In the genomic region with DNA sequence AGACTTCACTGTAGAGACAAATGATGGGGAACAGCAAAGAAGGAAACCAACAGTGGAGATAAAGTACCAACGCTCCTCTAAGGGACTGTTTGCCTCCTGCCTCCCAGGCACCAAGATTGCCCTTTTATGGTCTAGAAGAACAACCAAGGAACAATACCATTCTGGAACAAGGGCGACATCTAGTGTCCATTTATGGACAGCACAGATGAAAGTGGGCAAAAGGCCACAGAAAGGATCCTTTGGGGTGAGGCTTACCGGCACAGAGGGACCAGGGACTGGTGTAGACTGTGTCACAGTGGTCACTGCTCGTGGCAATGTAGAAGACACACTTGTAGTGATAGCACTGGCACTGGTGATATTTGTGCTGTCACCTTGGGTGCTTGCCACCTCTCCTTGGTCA, we compare ENCODE assay signal across 9 mouse cellular contexts. TPM values are rescaled to one million over a fixed set of nuclear protein-coding genes. Genes with fewer than 3 reads are reported as not detected.
A peak's percentile ranks its signal among the peaks of the same experiment; 100 is the strongest.
DNase-seq lines count a peak whose midpoint lies in the region; ATAC-seq and TF ChIP-seq lines count a peak whose summit lies in the region.
"Had no signal": no experiment of that assay in that cellular context is flagged by ENCODE, and none has a peak within 500 bp of the region (broad histone marks: within the 10 kb centered on the region; RNA-seq: fewer than 3 reads in every experiment).

No protein-coding gene starts in this region.

- H3K9ac ChIP-seq in heart, embryonic 12.5 days: no peak overlapping the region
- no peak overlapping the region for H3K9ac ChIP-seq in kidney, postnatal 0 days (ENCODE audit: low read depth, low read length)
- no peak overlapping the region for H3K9ac ChIP-seq in neural tube, embryonic 11.5 days (ENCODE audit: low read length)
- H3K9ac ChIP-seq: heart, embryonic 13.5 days had no signal

- H3K36me3 ChIP-seq in heart, embryonic 12.5 days: peaks cover 96% of the 10 kb centered on the region
- peaks cover 36% of the 10 kb centered on the region for H3K36me3 ChIP-seq in kidney, postnatal 0 days (ENCODE audit: insufficient read depth, low read length)
- peaks cover 25% of the 10 kb centered on the region for H3K36me3 ChIP-seq in neural tube, embryonic 11.5 days (ENCODE audit: control insufficient read depth, insufficient read depth, low read length)

- H3K27me3 ChIP-seq in heart, embryonic 12.5 days (replicated peaks): no peaks in the 10 kb centered on the region
- no peaks in the 10 kb centered on the region for H3K27me3 ChIP-seq in kidney, postnatal 0 days (ENCODE audit: insufficient read depth, low read length)
- H3K27me3 ChIP-seq in neural tube, embryonic 11.5 days (ENCODE audit: control insufficient read depth, insufficient read depth, low read length): no peaks in the 10 kb centered on the region
- H3K27me3 ChIP-seq: heart, embryonic 13.5 days had no signal

- TF ChIP-seq CTCF in kidney, postnatal 0 days (IDR thresholded peaks at IDR 0.05; ENCODE audit: low read depth): peak; percentile 81

- H3K4me2 ChIP-seq in heart, embryonic 12.5 days: no peak overlapping the region
- H3K4me2 ChIP-seq in kidney, postnatal 0 days (ENCODE audit: low read length): no peak overlapping the region
- H3K4me2 ChIP-seq in neural tube, embryonic 11.5 days (ENCODE audit: low read depth): no peak overlapping the region
- H3K4me2 ChIP-seq: heart, embryonic 13.5 days had no signal

- peak; percentile 89 for ATAC-seq in common myeloid progenitor, adult 5-6 weeks (replicated peaks; ENCODE audit: low read depth, poor library complexity, severe bottlenecking)
- 0 out of 2 replicates have a peak, but pooled peaks have one; percentile 33 for ATAC-seq in heart, embryonic 12.5 days (ENCODE audit: insufficient number of reproducible peaks, low FRiP score)
- peak; percentile 47 for ATAC-seq in kidney, postnatal 0 days (replicated peaks; ENCODE audit: low FRiP score, low read depth)
- 0 out of 2 replicates have a peak, but pooled peaks have one; percentile 31 for ATAC-seq in neural tube, embryonic 11.5 days (ENCODE audit: insufficient read depth, low FRiP score, low TSS enrichment)

- H3K4me1 ChIP-seq in heart, embryonic 12.5 days (replicated peaks): no peaks in the 10 kb centered on the region
- H3K4me1 ChIP-seq in kidney, postnatal 0 days (replicated peaks; ENCODE audit: insufficient read depth, low read length): no peaks in the 10 kb centered on the region
- H3K4me1 ChIP-seq in neural tube, embryonic 11.5 days (ENCODE audit: control insufficient read depth, insufficient read depth, low read length): no peaks in the 10 kb centered on the region
- H3K4me1 ChIP-seq: heart, embryonic 13.5 days had no signal

- no peak overlapping the region for H3K27ac ChIP-seq in heart, embryonic 12.5 days (ENCODE audit: poor library complexity, severe bottlenecking)
- no peak overlapping the region for H3K27ac ChIP-seq in kidney, postnatal 0 days
- H3K27ac ChIP-seq in neural tube, embryonic 11.5 days (ENCODE audit: low read depth, low read length): no peak overlapping the region
- H3K27ac ChIP-seq: heart, embryonic 13.5 days had no signal

- WGBS in heart, embryonic 12.5 days: 31% methylated on average over 4 of the region's 4 CpGs
- 37% methylated on average over 4 of the region's 4 CpGs for WGBS in kidney, postnatal 0 days
- WGBS in neural tube, embryonic 11.5 days: 20% methylated on average over 4 of the region's 4 CpGs

- peak; percentile 45 to 66 for DNase-seq in CD8-positive naive resting alpha-beta T cell, adult 2 months (ENCODE audit: low read depth in 2 of 2, low spot score in 2 of 2)
- DNase-seq in R1 (ENCODE audit: low read depth, low spot score): peak; percentile 68
- peak; percentile 64 for DNase-seq in kidney, postnatal 0 days (ENCODE audit: low spot score)
- peak; percentile 40 to 63 for DNase-seq in lung, adult 18-20 months
- DNase-seq in neural tube, embryonic 11.5 days (ENCODE audit: low spot score): peak; percentile 47
- DNase-seq in yolk sac, embryonic 10.5 days (ENCODE audit: low spot score): no peak

- no peak overlapping the region for H3K4me3 ChIP-seq in heart, embryonic 12.5 days
- H3K4me3 ChIP-seq in kidney, postnatal 0 days (replicated peaks; ENCODE audit: low read depth, low read length): no peak overlapping the region
- no peak overlapping the region for H3K4me3 ChIP-seq in neural tube, embryonic 11.5 days (ENCODE audit: low read depth, low read length)
- H3K4me3 ChIP-seq: heart, embryonic 13.5 days had no signal

- H3K9me3 ChIP-seq in heart, embryonic 12.5 days (replicated peaks): 0 out of 2 replicates have a peak, but pooled peaks cover 4% of the 10 kb centered on the region
- H3K9me3 ChIP-seq in kidney, postnatal 0 days (replicated peaks; ENCODE audit: low read length): no peaks in the 10 kb centered on the region
- no peaks in the 10 kb centered on the region for H3K9me3 ChIP-seq in neural tube, embryonic 11.5 days (ENCODE audit: control insufficient read depth, low read length)
- H3K9me3 ChIP-seq: heart, embryonic 13.5 days had no signal

RNA-seq across cellular contexts. Expression of a gene that starts 17.5 kb away (rescaled TPM):
- 73.4 and 91.9 TPM in 2 replicates for total RNA-seq in common myeloid progenitor, adult 5-6 weeks (2017)
- polyA plus RNA-seq in heart, embryonic 12.5 days (2016; fragmentation: Nextera tagmentation; extraction: Ambion mirVana): 41.3 and 47.3 TPM in 2 replicates
- 32.1 and 36.1 TPM in 2 replicates for polyA plus RNA-seq in kidney, postnatal 0 days (2015; fragmentation: Nextera tagmentation; extraction: Ambion mirVana)
- 80.0 and 89.3 TPM in 2 replicates for polyA plus RNA-seq in neural tube, embryonic 11.5 days (2014; fragmentation: Nextera tagmentation; extraction: Ambion mirVana)

RNA-seq across cellular contexts. Expression of a gene that starts 18.0 kb away (rescaled TPM):
- total RNA-seq in common myeloid progenitor, adult 5-6 weeks (2017): 10.2 and 14.4 TPM in 2 replicates
- 50.2 and 50.8 TPM in 2 replicates for polyA plus RNA-seq in heart, embryonic 12.5 days (2016; fragmentation: Nextera tagmentation; extraction: Ambion mirVana)
- 83.0 and 85.6 TPM in 2 replicates for polyA plus RNA-seq in kidney, postnatal 0 days (2015; fragmentation: Nextera tagmentation; extraction: Ambion mirVana)
- polyA plus RNA-seq in neural tube, embryonic 11.5 days (2014; fragmentation: Nextera tagmentation; extraction: Ambion mirVana): 16.3 and 19.0 TPM in 2 replicates

RNA-seq across cellular contexts. Expression of a gene that starts 26.9 kb away (rescaled TPM):
- total RNA-seq in common myeloid progenitor, adult 5-6 weeks (2017): 108 and 152 TPM in 2 replicates
- 77.6 and 87.2 TPM in 2 replicates for polyA plus RNA-seq in heart, embryonic 12.5 days (2016; fragmentation: Nextera tagmentation; extraction: Ambion mirVana)
- 119 TPM in 2 replicates for polyA plus RNA-seq in kidney, postnatal 0 days (2015; fragmentation: Nextera tagmentation; extraction: Ambion mirVana)
- 133 and 144 TPM in 2 replicates for polyA plus RNA-seq in neural tube, embryonic 11.5 days (2014; fragmentation: Nextera tagmentation; extraction: Ambion mirVana)

RNA-seq across cellular contexts. Expression of a gene that starts 27.0 kb away (rescaled TPM):
- total RNA-seq in common myeloid progenitor, adult 5-6 weeks (2017): 22.7 and 28.2 TPM in 2 replicates
- 1.4 and 1.9 TPM in 2 replicates for polyA plus RNA-seq in heart, embryonic 12.5 days (2016; fragmentation: Nextera tagmentation; extraction: Ambion mirVana)
- 2.8 and 3.1 TPM in 2 replicates for polyA plus RNA-seq in kidney, postnatal 0 days (2015; fragmentation: Nextera tagmentation; extraction: Ambion mirVana)
- polyA plus RNA-seq in neural tube, embryonic 11.5 days (2014; fragmentation: Nextera tagmentation; extraction: Ambion mirVana): 2.1 and 2.5 TPM in 2 replicates

RNA-seq across cellular contexts. Expression of a gene that starts 52.7 kb away (rescaled TPM):
- 0.37 and 1.4 TPM in 2 replicates for total RNA-seq in common myeloid progenitor, adult 5-6 weeks (2017)
- 0.58 and 0.73 TPM in 2 replicates for polyA plus RNA-seq in heart, embryonic 12.5 days (2016; fragmentation: Nextera tagmentation; extraction: Ambion mirVana)
- polyA plus RNA-seq in kidney, postnatal 0 days (2015; fragmentation: Nextera tagmentation; extraction: Ambion mirVana): 6.6 and 7.2 TPM in 2 replicates
- polyA plus RNA-seq in neural tube, embryonic 11.5 days (2014; fragmentation: Nextera tagmentation; extraction: Ambion mirVana): 42.1 and 55.1 TPM in 2 replicates

Comparison
In these comparisons a context has a peak if more than half of its experiments do, and no peak if none do; other contexts are left out.
1. ATAC-seq: peak in every context shown above with its lines; median percentile 89 in common myeloid progenitor, adult 5-6 weeks; 47 in kidney, postnatal 0 days; 33 in heart, embryonic 12.5 days; 31 in neural tube, embryonic 11.5 days.